Mouse (Mus musculus) cerebellum, adult 2 months (tissue): ENCODE measurements at regions not wholly inside any gene's neighbourhood (a gene's known extent, or its start where the extent isn't known, plus 50 kb on each side); places are given as distances from the start of the nearest gene placed in this dataset.

ENCODE experiments used
- CTCF ChIP-seq: fragments of 200-500 bp; IDR thresholded peaks from 2 replicates; pipeline ENCODE4 v1.5.1; 2011; ENCODE audit warnings: low read depth, mild to moderate bottlenecking, control low read depth, low read length, moderate library complexity, borderline replicate concordance; ENCODE audit not compliant: insufficient read depth
- POLR2A ChIP-seq: fragments of 200-500 bp; IDR thresholded peaks from 2 replicates; pipeline ENCODE4 v1.6.1; 2011; ENCODE audit warnings: low read length, control low read depth, borderline replicate concordance; ENCODE audit not compliant: insufficient read depth

GRCm38 (mm10) chr13:91352311-91352710, 107.8 kb upstream of the Ssbp2 start:
- no peak for TF ChIP-seq POLR2A
- no peak for TF ChIP-seq CTCF
